Mouse (Mus musculus) Patski (cell line): ENCODE measurements around the gene Iqcf5. TPM values are rescaled to one million over a fixed set of nuclear protein-coding genes. Genes with fewer than 3 reads are reported as not detected.

ENCODE experiments used
- ATAC-seq: fragments of 100-300 bp; one replicate; pipeline ENCODE4 v1.8.0; 2021
- CTCF ChIA-PET: fragments of 350-600 bp; sonication (Branson Sonifier 250); formaldehyde crosslinking; loops from one replicate; lab custom pipeline; 2022; ENCODE audit warnings: inconsistent platforms; lab: Charles Lee
- POLR2A ChIA-PET: fragments of 350-600 bp; sonication (Branson Sonifier 250); formaldehyde crosslinking; loops from one replicate; lab custom pipeline; 2022; ENCODE audit warnings: antibody characterized with exemption, inconsistent platforms; lab: Charles Lee
- DNase-seq: peaks from one replicate; pipeline ENCODE4 v3.0.0-alpha.2; 2011; ENCODE audit warnings: low read depth, low spot score
- H3K27me3 ChIP-seq: fragments of 371-371 bp; one replicate; pipeline ENCODE4 v1.5.1; 2021
- CTCF ChIP-seq: fragments of 100-300 bp; IDR thresholded peaks from one replicate; pipeline ENCODE4 v1.5.1; 2021
- in situ Hi-C: fragments of 300-500 bp; cut with MboI; formaldehyde crosslinking; loops from 3 replicates; pipeline ENCODE4 v1.11.1; 2018; ENCODE audit warnings: low pct_unique_long_range_greater_than_20kb, mixed read lengths
- polyA plus RNA-seq: library from polyadenylated mRNA; unstranded; gene quantifications from one replicate; pipeline ENCODE4 v1.2.3, GENCODE M21; 2021

Gene Iqcf5
- polyA plus RNA-seq, 1 experiment from 2014 or later = not detected

DNA sequence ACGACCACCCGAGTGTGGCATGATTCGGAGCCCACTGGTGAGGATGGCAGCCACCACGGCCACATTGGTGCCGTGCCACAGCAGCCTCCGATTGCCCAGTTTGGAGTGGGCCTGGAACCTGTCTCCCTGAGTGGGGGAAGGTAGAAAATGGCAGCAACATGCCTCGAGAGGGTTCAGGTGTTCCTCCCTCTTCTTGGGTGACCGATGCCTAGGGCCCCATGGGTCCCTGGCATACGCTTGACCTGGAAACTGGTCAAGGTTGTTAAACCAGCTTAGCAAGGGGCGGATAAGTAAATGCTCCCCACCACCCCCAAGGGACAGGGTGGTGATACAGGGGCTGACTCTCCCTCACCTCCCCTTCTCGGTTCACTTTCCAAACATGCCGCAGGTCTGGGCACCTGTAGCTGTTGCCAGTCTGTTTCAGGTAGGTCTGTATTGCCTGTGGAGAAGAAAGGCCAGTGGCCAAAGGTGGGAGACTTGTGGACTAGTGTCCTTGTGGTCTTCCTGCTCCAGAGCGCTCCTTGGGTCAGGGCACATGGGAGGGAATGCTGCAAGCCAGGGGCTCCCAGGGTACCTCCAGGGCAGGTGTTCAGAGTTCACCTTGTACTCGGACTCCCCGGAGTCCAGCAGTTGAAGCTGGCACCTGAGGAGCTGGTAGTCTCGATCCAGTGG is 41.2 kb upstream of the Iqcf5 start:
- H3K27me3 ChIP-seq = no peaks in the 10 kb centered on the region
- in situ Hi-C loops = no loop called here
- ATAC-seq (no peak), DNase-seq (no peak)
- ChIA-PET POLR2A (interaction anchor here (1.1 kb wide), 2 partner anchors 13 to 32 kb away, joined by 3 read pairs; no protein-coding TSS in a partner anchor), CTCF (interaction anchor here (0.8 to 1.4 kb wide), 4 partner anchors 20 to 52 kb away, joined by 3 to 6 read pairs (median 4); partner anchors contain the start of genes Pcbp4 and Rpl29)
- TF ChIP-seq CTCF = no peak

DNA sequence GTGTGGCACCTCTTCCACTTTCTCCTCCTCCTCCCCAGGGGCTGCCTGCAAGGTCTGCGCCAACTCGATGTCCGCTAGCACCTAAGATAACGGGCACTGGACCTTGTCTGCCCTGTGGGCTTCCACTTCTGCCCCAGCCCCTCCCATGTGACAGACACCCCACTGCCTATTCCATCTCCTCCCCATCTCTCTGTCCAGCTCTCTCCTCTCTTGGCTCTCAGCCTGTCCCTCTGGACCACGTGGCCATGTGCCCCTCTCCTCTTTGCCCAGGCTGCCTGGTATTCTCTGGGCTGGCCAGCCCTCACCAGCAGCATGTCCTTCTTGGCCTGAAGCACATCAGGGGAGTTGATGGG is 40.6 kb upstream of the Iqcf5 start:
- TF ChIP-seq CTCF = no peak
- ChIA-PET POLR2A (interaction anchor here (1.1 to 1.6 kb wide), 4 partner anchors 13 to 35 kb away, joined by 3 to 6 read pairs (median 4); partner anchors contain the start of gene Acy1), CTCF (interaction anchor here (0.8 to 1.4 kb wide), 6 partner anchors 20 to 53 kb away, joined by 3 to 7 read pairs (median 4); partner anchors contain the start of genes Abhd14a, Pcbp4 and Rpl29)
- in situ Hi-C loops = no loop called here
- DNase-seq = no peak
- no peak for ATAC-seq
- H3K27me3 ChIP-seq = no peaks in the 10 kb centered on the region

DNA sequence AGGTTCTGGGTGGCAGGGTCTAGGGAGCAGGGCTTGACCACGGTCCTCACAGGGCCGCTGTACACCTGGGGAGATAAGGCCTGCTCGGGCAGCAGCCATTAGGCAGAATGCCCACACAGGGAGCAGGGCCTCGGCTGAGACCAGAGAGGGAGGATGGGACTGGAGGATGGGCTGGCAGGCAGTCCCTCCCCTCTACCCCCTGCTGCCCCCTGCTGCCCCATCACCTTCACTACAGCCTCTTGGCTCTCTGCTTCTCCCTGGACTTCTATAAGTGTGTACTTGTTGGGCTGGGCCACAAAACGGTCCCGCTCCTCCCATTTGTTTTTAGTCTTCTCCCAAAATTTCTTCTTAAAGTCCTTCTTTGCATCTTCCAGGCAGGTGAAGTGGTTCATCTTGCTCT is 39.9 kb upstream of the Iqcf5 start:
- ChIA-PET CTCF (interaction anchor here (0.8 to 3.7 kb wide), 7 partner anchors 21 to 53 kb away, joined by 3 to 33 read pairs (median 4); partner anchors contain the start of genes Abhd14a, Pcbp4 and Rpl29), POLR2A (interaction anchor here (1.1 to 1.6 kb wide), 4 partner anchors 14 to 36 kb away, joined by 3 to 6 read pairs (median 4); partner anchors contain the start of gene Acy1)
- DNase-seq (no peak), ATAC-seq (peak; percentile 5)
- no peak for TF ChIP-seq CTCF
- in situ Hi-C loops = no loop called here
- no peaks in the 10 kb centered on the region for H3K27me3 ChIP-seq

DNA sequence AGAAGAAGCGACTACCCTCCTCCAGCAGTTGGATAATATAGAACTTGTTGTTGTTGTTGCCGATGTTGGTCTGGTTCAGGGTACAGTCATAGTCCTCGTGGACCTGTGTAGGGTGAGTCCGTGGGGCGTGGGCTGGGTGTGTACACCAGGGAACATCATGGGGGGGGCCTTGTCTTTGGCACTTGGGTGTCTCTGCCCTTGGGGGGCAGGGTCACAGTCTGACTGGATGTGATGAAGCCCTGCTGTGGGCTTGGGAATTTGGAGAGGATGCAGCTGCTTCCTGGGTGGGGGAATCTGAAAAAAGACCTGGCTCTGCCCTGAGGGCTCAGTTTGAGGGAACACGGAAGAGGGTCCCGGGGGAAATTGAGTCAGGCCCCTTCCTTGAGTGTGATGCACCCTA is 39.3 kb upstream of the Iqcf5 start:
- ATAC-seq (no peak), DNase-seq (no peak)
- ChIA-PET CTCF (interaction anchor here (0.9 to 3.7 kb wide), 3 partner anchors 26 to 46 kb away, joined by 3 to 33 read pairs (median 31); partner anchors contain the start of genes Abhd14a and Rpl29), POLR2A (interaction anchor here (1.5 to 2.0 kb wide), 3 partner anchors 24 to 45 kb away, joined by 4 to 12 read pairs (median 6); partner anchors contain the start of gene Acy1)
- TF ChIP-seq CTCF = no peak
- no peaks in the 10 kb centered on the region for H3K27me3 ChIP-seq
- in situ Hi-C loops = loop anchor here (5.0 kb wide), 2 partner anchors 38 to 103 kb away; partner anchors contain the start of gene Acy1

DNA sequence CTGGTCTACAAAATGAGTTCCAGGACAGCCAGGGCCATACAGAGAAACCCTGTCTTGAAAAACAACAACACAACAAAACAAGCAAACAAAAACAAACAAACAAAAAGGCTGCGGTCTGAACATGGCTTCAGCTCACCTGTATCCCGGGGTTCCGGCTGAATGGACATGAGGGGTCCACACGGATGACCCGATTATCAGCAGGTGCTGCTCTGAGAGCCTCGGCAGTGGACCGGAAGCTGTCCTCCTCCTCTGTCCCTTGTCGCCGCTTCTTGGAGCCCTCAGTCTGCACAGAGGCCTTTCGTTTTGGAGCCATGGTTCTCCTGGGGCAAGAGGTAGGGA is 38.7 kb upstream of the Iqcf5 start, which contains the start of gene Rrp9:
Gene Rrp9 (plus strand): TSS at position 301 of the 339 bp plus-strand sequence.
- no peaks in the 10 kb centered on the region for H3K27me3 ChIP-seq
- DNase-seq = no peak
- ATAC-seq = no peak
- CTCF ChIA-PET = interaction anchor here (0.9 to 3.7 kb wide), 10 partner anchors 18 to 270 kb away, joined by 3 to 33 read pairs (median 5); partner anchors contain the start of genes Abhd14a and Rpl29
- in situ Hi-C loops = loop anchor here (5.0 kb wide), 2 partner anchors 38 to 103 kb away; partner anchors contain the start of gene Acy1
- POLR2A ChIA-PET = interaction anchor here (1.1 to 2.0 kb wide), 4 partner anchors 22 to 314 kb away, joined by 3 to 12 read pairs (median 5); partner anchors contain the start of genes Pcbp4 and Rad54l2
- TF ChIP-seq CTCF = no peak

DNA sequence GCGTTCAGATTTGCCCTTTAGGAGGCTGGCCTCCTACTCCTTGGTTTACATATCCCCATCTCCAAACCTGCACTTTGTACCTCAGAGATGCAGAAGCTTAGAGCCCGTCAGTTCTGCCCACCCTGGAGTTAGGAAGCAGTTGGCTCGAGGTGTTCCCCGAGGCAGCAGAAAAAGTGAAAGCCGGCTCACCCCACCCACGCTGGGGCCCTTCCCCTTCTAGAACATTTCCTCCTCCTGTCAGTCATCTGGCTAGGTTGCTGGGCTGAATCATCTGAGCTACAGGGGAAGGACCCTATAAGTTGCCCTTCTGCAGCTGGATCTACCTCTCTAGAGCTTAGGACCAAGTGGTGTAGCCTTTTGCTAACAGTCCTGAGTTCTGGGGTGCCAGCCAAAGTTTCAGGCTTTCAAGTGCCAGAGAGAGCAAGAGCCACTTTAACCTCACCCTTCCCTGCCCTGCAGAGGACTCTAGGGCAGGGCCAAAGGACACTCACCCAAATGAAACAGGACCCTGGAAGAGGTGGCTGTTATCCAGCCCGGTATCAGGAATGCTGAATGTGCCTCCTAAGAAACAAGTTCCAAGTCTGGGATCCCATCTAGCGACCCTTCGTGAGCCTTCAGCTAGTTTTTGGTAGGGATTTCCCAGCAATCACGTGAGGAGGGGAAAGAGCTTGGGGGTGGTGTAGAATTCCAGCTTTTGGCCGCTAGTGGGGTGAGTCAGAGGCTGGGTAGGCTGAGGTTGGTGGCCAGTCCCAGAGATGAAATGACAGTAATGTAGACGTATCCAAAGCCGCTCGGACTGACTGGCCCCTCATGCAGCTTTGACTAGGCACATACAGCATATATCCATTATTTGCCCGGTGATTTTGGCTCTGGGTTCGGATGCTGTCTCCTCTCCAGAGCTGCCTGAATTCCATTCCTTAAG is 38.1 kb upstream of the Iqcf5 start:
- ChIA-PET POLR2A (interaction anchor here (0.7 to 2.0 kb wide), 6 partner anchors 22 to 313 kb away, joined by 3 to 12 read pairs (median 4); partner anchors contain the start of genes Pcbp4 and Rad54l2), CTCF (interaction anchor here (0.7 to 3.7 kb wide), 25 partner anchors 14 to 304 kb away, joined by 3 to 33 read pairs (median 4); partner anchors contain the start of genes Abhd14a, Acy1 and Rpl29)
- H3K27me3 ChIP-seq = no peaks in the 10 kb centered on the region
- no peak for TF ChIP-seq CTCF
- in situ Hi-C loops = loop anchor here (5.0 kb wide), 2 partner anchors 39 to 104 kb away; partner anchors contain the start of gene Acy1
- DNase-seq = peak; percentile 92
- ATAC-seq = peak; percentile 70

DNA sequence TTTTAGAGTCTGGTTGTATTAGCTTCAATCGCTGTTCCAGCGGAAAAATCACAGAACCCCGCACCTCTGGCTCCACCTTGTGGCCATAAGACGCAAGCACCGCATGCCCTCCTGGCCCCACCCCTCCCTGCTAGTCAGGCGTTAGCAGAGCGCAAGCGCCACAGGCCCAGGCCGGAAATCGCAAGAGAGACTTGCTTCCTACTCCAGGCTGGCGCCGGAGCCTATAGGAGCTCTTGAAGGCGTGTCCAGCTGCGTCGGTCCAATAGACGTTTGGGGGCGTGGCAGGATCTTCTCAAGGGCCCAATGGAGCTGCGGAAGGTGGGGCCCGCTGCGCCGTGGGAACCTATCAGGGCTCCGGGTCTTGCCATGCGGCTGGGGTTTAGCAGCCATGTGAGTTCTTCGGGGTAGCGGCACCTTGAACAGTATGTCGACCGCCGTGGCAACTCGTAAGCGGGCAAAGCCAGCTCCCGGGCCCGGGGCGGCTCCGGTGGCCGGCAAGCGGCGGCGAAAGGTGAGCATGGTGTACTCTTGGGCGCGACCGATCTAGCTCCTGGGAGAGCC is 37.4 kb upstream of the Iqcf5 start, which contains the start of gene Parp3:
Gene Parp3 (minus strand): TSS at position 26 of the 561 bp plus-strand sequence.
- TF ChIP-seq CTCF = no peak
- POLR2A ChIA-PET = interaction anchor here (0.7 to 2.0 kb wide), 6 partner anchors 23 to 312 kb away, joined by 3 to 12 read pairs (median 4); partner anchors contain the start of genes Pcbp4 and Rad54l2
- in situ Hi-C loops = loop anchor here (5.0 kb wide), 2 partner anchors 40 to 105 kb away; partner anchors contain the start of gene Acy1

DNA sequence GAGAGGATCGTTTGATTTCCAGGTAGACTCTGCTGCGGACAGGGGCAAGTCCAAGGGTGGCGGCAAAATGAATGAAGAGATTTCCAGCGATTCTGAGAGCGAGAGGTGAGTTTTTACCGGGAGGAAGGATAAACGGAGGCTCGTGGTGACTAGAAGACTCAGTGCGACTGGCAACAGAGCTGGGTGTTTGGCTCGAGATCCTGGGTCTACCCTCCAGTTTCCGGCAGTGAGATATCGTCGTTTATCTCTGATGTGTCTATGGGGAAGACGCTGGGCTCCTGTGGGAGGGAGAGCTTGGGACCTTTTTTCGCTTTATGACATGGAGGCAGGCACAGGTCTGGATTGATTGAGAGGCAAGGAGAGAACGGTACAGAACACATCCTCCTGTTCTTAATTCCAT is 36.7 kb upstream of the Iqcf5 start:
- ChIA-PET POLR2A (interaction anchor here (0.8 kb wide), 1 partner anchor 25 kb away, joined by 3 read pairs; the partner anchor contains the start of gene Pcbp4), CTCF (interaction anchor here (0.6 to 3.7 kb wide), 19 partner anchors 18 to 306 kb away, joined by 3 to 33 read pairs (median 4); partner anchors contain the start of genes Abhd14a, Acy1 and Rpl29)
- in situ Hi-C loops = loop anchor here (5.0 kb wide), 2 partner anchors 40 to 105 kb away; partner anchors contain the start of gene Acy1
- ATAC-seq = no peak
- TF ChIP-seq CTCF = no peak
- DNase-seq = no peak
- no peaks in the 10 kb centered on the region for H3K27me3 ChIP-seq

More for the DNA sequence above, 37.4 kb upstream of the Iqcf5 start, which contains the start of gene Parp3:
- DNase-seq (no peak), ATAC-seq (peak; percentile 91)
- no peaks in the 10 kb centered on the region for H3K27me3 ChIP-seq
- CTCF ChIA-PET = interaction anchor here (0.6 to 3.7 kb wide), 27 partner anchors 14 to 305 kb away, joined by 3 to 33 read pairs (median 4); partner anchors contain the start of genes Abhd14a, Acy1 and Rpl29
